Mouse (Mus musculus): Measurements from ENCODE around the gene Shc4.

GRCm38 (mm10) chr2:125667184-125667583 lies 56.8 kb downstream of the Shc4 start:
- no peak for TF ChIP-seq NANOG (IDR thresholded peaks at IDR 0.05; ENCODE audit: borderline replicate concordance, low read length)
- TF ChIP-seq CTCF (conservative IDR thresholded peaks at IDR 0.05; ENCODE audit: low read length) = no peak
- no peak for TF ChIP-seq POU5F1 (IDR thresholded peaks at IDR 0.05; ENCODE audit: borderline replicate concordance, low read length)
